Mouse (Mus musculus) hindbrain, postnatal 0 days (tissue): ENCODE results near the gene Zic2. TPM values are rescaled to one million over a fixed set of nuclear protein-coding genes. Genes with fewer than 3 reads are reported as not detected.

Experiments used
- ATAC-seq: fragments of 200-750 bp; cut with Nextera tagmentation; 2 replicates; pipeline ENCODE4 v1.8.0; 2017; ENCODE audit warnings: mild to moderate bottlenecking, moderate TSS enrichment, moderate library complexity
- DNase-seq: peaks from one replicate; pipeline ENCODE4 v3.0.0-alpha.2; 2015; ENCODE audit warnings: low spot score
- H3K27ac ChIP-seq: fragments of 300-500 bp; sonication (generic); 2 replicates; pipeline ENCODE4 v1.5.1; 2014; ENCODE audit warnings: mild to moderate bottlenecking
- H3K27me3 ChIP-seq: fragments of 300-500 bp; sonication (generic); 2 replicates; pipeline ENCODE4 v1.6.1; 2014; ENCODE audit warnings: low read length, mixed read lengths; ENCODE audit not compliant: insufficient read depth
- H3K36me3 ChIP-seq: fragments of 300-500 bp; sonication (generic); 2 replicates; pipeline ENCODE4 v1.6.1; 2014; ENCODE audit warnings: low read length, mixed read lengths; ENCODE audit not compliant: insufficient read depth
- H3K4me1 ChIP-seq: fragments of 300-500 bp; sonication (generic); 2 replicates; pipeline ENCODE4 v1.6.1; 2014; ENCODE audit warnings: antibody characterized with exemption, low read length, mixed read lengths; ENCODE audit not compliant: insufficient read depth
- H3K4me2 ChIP-seq: fragments of 300-500 bp; sonication (generic); 2 replicates; pipeline ENCODE4 v1.6.1; 2014; ENCODE audit warnings: low read depth, mild to moderate bottlenecking, low read length, moderate library complexity, mixed read lengths
- H3K4me3 ChIP-seq: fragments of 300-500 bp; sonication (generic); 2 replicates; pipeline ENCODE4 v1.5.1; 2014; ENCODE audit warnings: low read length
- H3K9ac ChIP-seq: fragments of 300-500 bp; sonication (generic); replicated peaks from 2 replicates; pipeline ENCODE4 v1.6.1; 2014; ENCODE audit warnings: mild to moderate bottlenecking, low read length, moderate library complexity, mixed read lengths
- H3K9me3 ChIP-seq: fragments of 300-500 bp; sonication (generic); 2 replicates; pipeline ENCODE4 v1.6.1; 2016; ENCODE audit warnings: low read length, mixed read lengths
- CTCF ChIP-seq: IDR thresholded peaks from 2 replicates; pipeline ENCODE4 v1.5.1; 2016; ENCODE audit warnings: antibody characterized with exemption, control low read depth, low read depth
- WGBS: fragments of 180-500 bp; shearing (Covaris S2); extraction: QIAGEN DNeasy Blood & Tissue Kit; methylation state at CpG from one replicate; pipeline ENCODE4 v1.1.7; 2014; 5-methylcytosine and 5-hydroxymethylcytosine counted together
- polyA plus RNA-seq: library from polyadenylated mRNA; unstranded; fragments of >200 nt; fragmentation: Nextera tagmentation; extraction: Ambion mirVana; gene quantifications from 2 replicates; pipeline ENCODE4 v1.2.1, GENCODE M21; 2015
- total RNA-seq: library from RNA; depleted of rRNA; stranded (reverse); fragments of >200 nt; gene quantifications from 2 replicates; pipeline ENCODE4 v1.2.3, GENCODE M21; 2014

Zic2 gene
- total and polyA plus RNA-seq, 2 experiments from 2014 or later, result 35.9 to 234 TPM

- DNase-seq, result peak; percentile 37
- peak overlapping the region; percentile 89 for H3K27ac ChIP-seq
- H3K4me1 ChIP-seq, result no peaks in the 10 kb centered on the region
- ATAC-seq, result no peak
- no peaks in the 10 kb centered on the region for H3K27me3 ChIP-seq
- 19% methylated on average over 2 of the region's 2 CpGs for WGBS
- peak overlapping the region; percentile 89 for H3K9ac ChIP-seq
- H3K4me3 ChIP-seq, result peak overlapping the region; percentile 60
- H3K4me2 ChIP-seq, result peak overlapping the region; percentile 68
- H3K36me3 ChIP-seq, result no peaks in the 10 kb centered on the region; the same call in 1 of the 2 replicates
- TF ChIP-seq CTCF, result no peak
- no peaks in the 10 kb centered on the region for H3K9me3 ChIP-seq
Observed at GRCm38 (mm10) chr14:122480355-122480754, 5.1 kb downstream of the Zic2 start.

GRCm38 (mm10) chr14:122481181-122481580, 5.9 kb downstream of the Zic2 start:
- TF ChIP-seq CTCF, result no peak
- DNase-seq (peak; percentile 33), ATAC-seq (no peak)
- Histone ChIP-seq H3K27ac (peak overlapping the region; percentile 89), H3K4me3 (peak overlapping the region; percentile 60), H3K9ac (peak overlapping the region; percentile 89), H3K27me3 (no peaks in the 10 kb centered on the region), H3K4me1 (no peaks in the 10 kb centered on the region), H3K36me3 (no peaks in the 10 kb centered on the region; the same call in 1 of the 2 replicates), H3K4me2 (peak overlapping the region; percentile 68), H3K9me3 (no peaks in the 10 kb centered on the region)
- WGBS, result 16% methylated on average over 15 of the region's 15 CpGs

- Histone ChIP-seq H3K9ac (peak overlapping the region; percentile 89), H3K36me3 (no peaks in the 10 kb centered on the region), H3K4me2 (peak overlapping the region; percentile 68), H3K9me3 (no peaks in the 10 kb centered on the region), H3K4me1 (no peaks in the 10 kb centered on the region), H3K4me3 (peak overlapping the region; percentile 60), H3K27ac (peak overlapping the region; percentile 89), H3K27me3 (0 out of 2 replicates have a peak, but pooled peaks cover 2% of the 10 kb centered on the region)
- DNase-seq (peak; percentile 54), ATAC-seq (peak; percentile 43)
- WGBS, result 9% methylated on average over 38 of the region's 38 CpGs
- TF ChIP-seq CTCF, result no peak
Observed at GRCm38 (mm10) chr14:122482081-122483023, 7.1 kb downstream of the Zic2 start.

- DNase-seq (peak; percentile 44), ATAC-seq (no peak)
- peak overlapping the region; percentile 60 for H3K4me3 ChIP-seq
- H3K4me1 ChIP-seq, result no peaks in the 10 kb centered on the region
- no peaks in the 10 kb centered on the region for H3K9me3 ChIP-seq
- H3K27me3 ChIP-seq, result 0 out of 2 replicates have a peak, but pooled peaks cover 3% of the 10 kb centered on the region
- H3K9ac ChIP-seq, result peak overlapping the region; percentile 89
- no peaks in the 10 kb centered on the region for H3K36me3 ChIP-seq
- peak overlapping the region; percentile 89 for H3K27ac ChIP-seq
- WGBS, result 11% methylated on average over 5 of the region's 5 CpGs
- H3K4me2 ChIP-seq, result peak overlapping the region; percentile 68
- TF ChIP-seq CTCF, result no peak
Observed at GRCm38 (mm10) chr14:122483024-122483385, 7.8 kb downstream of the Zic2 start.

GRCm38 (mm10) chr14:122483556-122484421, 8.6 kb downstream of the Zic2 start:
- TF ChIP-seq CTCF, result no peak
- Histone ChIP-seq H3K9ac (peak overlapping the region; percentile 89), H3K4me1 (no peaks in the 10 kb centered on the region), H3K27me3 (0 out of 2 replicates have a peak, but pooled peaks cover 3% of the 10 kb centered on the region), H3K36me3 (no peaks in the 10 kb centered on the region), H3K4me3 (peak overlapping the region; percentile 60), H3K4me2 (peak overlapping the region; percentile 68), H3K27ac (peak overlapping the region; percentile 89), H3K9me3 (no peaks in the 10 kb centered on the region)
- ATAC-seq (peak; percentile 27; the same call in 1 of the 2 replicates), DNase-seq (peak; percentile 61)
- WGBS, result 10% methylated on average over 18 of the region's 18 CpGs

GRCm38 (mm10) chr14:122484458-122484843, 9.2 kb downstream of the Zic2 start:
- no peaks in the 10 kb centered on the region for H3K9me3 ChIP-seq
- H3K27ac ChIP-seq, result peak overlapping the region; percentile 89
- H3K27me3 ChIP-seq, result 0 out of 2 replicates have a peak, but pooled peaks cover 3% of the 10 kb centered on the region
- peak; percentile 24; the same call in 1 of the 2 replicates for ATAC-seq
- WGBS, result 13% methylated on average over 4 of the region's 4 CpGs
- DNase-seq, result no peak
- H3K4me2 ChIP-seq, result peak overlapping the region; percentile 68
- no peaks in the 10 kb centered on the region for H3K4me1 ChIP-seq
- peak overlapping the region; percentile 60 for H3K4me3 ChIP-seq
- H3K36me3 ChIP-seq, result no peaks in the 10 kb centered on the region
- H3K9ac ChIP-seq, result peak overlapping the region; percentile 89
- TF ChIP-seq CTCF, result no peak
